Mouse (Mus musculus) layer of hippocampus, adult 2 months (tissue): ENCODE data around the gene Yju2. TPM values are rescaled to one million over a fixed set of nuclear protein-coding genes. Genes with fewer than 3 reads are reported as not detected.

ENCODE experiments used
- DNase-seq, 2 experiments: peaks; one replicate each; pipeline ENCODE4 v3.0.0; 2022; ENCODE audit warnings: low spot score in 2 of 2
- H3K27ac ChIP-seq: fragments of 200-600 bp; 2 replicates; pipeline ENCODE4 v1.8.1; 2022
- H3K4me3 ChIP-seq: fragments of 200-600 bp; 2 replicates; pipeline ENCODE4 v1.8.1; 2022; ENCODE audit warnings: mild to moderate bottlenecking
- CTCF ChIP-seq: fragments of 200-600 bp; conservative IDR thresholded peaks from 2 replicates; pipeline ENCODE4 v1.8.1; 2022; ENCODE audit warnings: antibody characterized with exemption, mild to moderate bottlenecking, moderate library complexity
- total RNA-seq, 2 experiments: library from RNA; stranded (reverse); gene quantifications; 2 replicates each; pipeline ENCODE4 v1.2.3; 2021

Yju2 gene
- total RNA-seq, 2 experiments from 2014 or later: 18.1 to 19.0 TPM

DNA sequence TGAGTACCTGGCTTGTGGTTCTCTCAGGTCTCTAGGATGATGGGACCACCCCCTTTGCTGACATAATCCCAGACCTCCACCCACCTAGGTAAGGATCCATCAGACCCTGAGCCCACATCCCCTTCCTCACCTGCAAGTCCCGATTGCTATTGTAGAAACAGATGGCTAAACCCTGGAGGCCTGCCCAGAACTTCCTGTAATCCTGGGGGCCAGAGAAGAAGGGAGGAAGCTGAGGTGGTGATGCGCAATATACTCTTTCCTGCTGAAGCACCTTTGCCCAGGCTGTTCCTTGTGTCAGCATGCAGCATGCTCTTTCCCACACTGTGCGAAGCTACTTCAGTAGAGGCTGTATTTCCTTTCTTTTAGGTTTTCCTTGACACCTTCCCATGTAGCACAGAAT is 44.1 kb downstream of the Yju2 start:
- no peak for DNase-seq
- no peak for TF ChIP-seq CTCF
- H3K27ac ChIP-seq: no peak overlapping the region

GRCm38 (mm10) chr17:56005415-56006061 is 46.6 kb downstream of the Yju2 start, which contains the start of the genes Stap2 and Mpnd:
Gene Stap2, minus strand, starts transcription at chr17:56005584.
Gene Mpnd, plus strand, starts transcription at chr17:56005711.
- H3K4me3 ChIP-seq: peak within 1 kb of the TSS; percentile 26; the same call in 1 of the 2 replicates
- no peak for DNase-seq
- H3K27ac ChIP-seq: no peak within 1 kb of the TSS
- TF ChIP-seq CTCF: no peak

More for the DNA sequence above, 44.1 kb downstream of the Yju2 start:
- H3K4me3 ChIP-seq: no peak overlapping the region

GRCm38 (mm10) chr17:56006956-56007355 is 48.1 kb downstream of the Yju2 start:
- no peak for TF ChIP-seq CTCF
- no peak for DNase-seq
- no peak overlapping the region for H3K27ac ChIP-seq
- H3K4me3 ChIP-seq: no peak overlapping the region

DNA sequence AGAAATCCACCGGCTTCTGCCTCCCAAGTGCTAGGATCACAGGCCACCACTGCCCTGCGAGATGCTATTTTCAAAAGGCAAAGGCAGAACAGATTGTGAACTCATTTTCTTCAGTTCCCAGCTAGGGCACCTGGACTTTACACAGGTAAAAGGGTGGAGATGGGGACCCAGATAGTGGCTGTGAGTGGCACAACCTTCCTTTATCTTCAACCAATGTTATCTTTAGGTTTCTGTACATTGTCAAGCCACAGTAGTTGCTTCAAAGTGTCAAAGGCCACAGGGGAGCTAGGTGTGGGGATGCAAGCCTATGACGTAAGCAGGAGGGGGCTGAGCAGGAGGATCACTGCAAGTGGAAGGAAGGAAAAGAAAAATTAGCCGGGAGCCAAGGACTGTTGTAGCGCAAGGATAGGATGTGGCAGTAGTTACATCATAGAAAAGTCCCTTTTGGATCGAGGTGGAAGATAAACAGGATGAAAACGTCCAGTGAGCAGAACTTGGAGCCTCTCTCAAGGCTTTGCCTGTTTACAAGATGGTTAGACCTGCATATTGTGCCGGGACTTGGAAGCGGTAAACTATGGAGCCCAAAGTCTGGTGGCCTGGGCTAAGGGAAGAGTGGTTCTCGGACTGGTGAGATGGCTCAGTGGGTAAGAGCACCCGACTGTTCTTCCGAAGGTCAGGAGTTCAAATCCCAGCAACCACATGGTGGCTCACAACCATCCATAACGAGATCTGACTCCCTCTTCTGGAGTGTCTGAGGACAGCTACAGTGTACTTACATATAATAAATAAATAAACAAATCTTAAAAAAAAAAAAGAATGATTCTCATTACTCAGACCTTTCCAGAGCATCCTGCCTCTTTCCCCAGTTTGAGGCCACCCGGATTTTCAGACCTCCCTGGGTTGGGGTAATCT is 48.8 kb downstream of the Yju2 start:
- peak; percentile 58 for TF ChIP-seq CTCF
- Histone ChIP-seq H3K27ac (peak overlapping the region; percentile 95), H3K4me3 (peak overlapping the region; percentile 97)
- DNase-seq: no peak

- no peak for TF ChIP-seq CTCF
- DNase-seq: peak; percentile 90 to 95
- peak overlapping the region; percentile 95 for H3K27ac ChIP-seq
These were observed 49.6 kb downstream of the Yju2 start for GRCm38 (mm10) chr17:56008356-56009087.

GRCm38 (mm10) chr17:56009088-56009961 is 50.4 kb downstream of the Yju2 start:
- peak; percentile 92 to 93 for DNase-seq
- H3K27ac ChIP-seq: peak overlapping the region; percentile 95
- peak; percentile 71 for TF ChIP-seq CTCF
- H3K4me3 ChIP-seq: peak overlapping the region; percentile 97

More at GRCm38 (mm10) chr17:56008356-56009087, 49.6 kb downstream of the Yju2 start:
- peak overlapping the region; percentile 97 for H3K4me3 ChIP-seq

DNA sequence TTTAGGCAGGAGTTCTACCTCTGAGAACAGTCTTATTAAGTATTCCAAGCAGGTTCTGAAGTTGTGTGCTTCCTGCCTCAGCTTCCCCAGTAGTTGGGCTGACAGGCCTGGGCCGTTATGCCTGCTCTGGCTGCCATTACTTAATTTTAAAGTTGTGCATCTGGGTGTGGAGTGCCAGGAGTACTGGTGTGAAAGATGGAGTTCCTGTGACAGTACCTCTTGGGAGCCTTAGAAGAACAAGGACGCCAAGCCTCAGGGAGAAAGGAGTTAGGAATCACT is 51.0 kb downstream of the Yju2 start:
- no peak for DNase-seq
- Histone ChIP-seq H3K4me3 (peak overlapping the region; percentile 97), H3K27ac (peak overlapping the region; percentile 95)
- no peak for TF ChIP-seq CTCF

GRCm38 (mm10) chr17:56010255-56010654 is 51.4 kb downstream of the Yju2 start:
- no peak for DNase-seq
- no peak for TF ChIP-seq CTCF
- Histone ChIP-seq H3K4me3 (peak overlapping the region; percentile 97), H3K27ac (peak overlapping the region; percentile 95)

DNA sequence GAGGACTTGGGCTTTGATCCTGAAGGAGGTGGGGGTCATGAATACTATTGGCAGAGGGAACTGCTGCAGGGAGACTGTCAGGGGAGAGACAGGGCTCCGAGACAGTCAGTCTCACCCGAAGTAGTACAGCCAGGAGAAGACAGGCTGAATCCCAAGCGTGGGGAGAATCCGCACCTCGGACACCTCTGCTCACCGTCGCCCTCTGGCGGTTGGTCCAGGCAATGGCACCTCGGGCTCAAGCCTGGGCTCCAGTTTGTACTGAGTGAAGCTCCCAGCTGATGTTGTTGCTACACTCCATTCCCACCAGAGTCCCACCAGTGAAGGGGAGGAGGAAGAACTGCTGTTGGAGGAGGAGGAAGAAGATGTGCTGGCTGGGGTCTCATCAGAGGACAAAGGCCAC is 51.8 kb downstream of the Yju2 start:
- peak in 1 of 2 experiments; percentile 88 for DNase-seq
- Histone ChIP-seq H3K4me3 (peak overlapping the region; percentile 97), H3K27ac (peak overlapping the region; percentile 95)
- TF ChIP-seq CTCF: peak; percentile 99

- Histone ChIP-seq H3K4me3 (no peak overlapping the region; the same call in 1 of the 2 replicates), H3K27ac (no peak overlapping the region)
- no peak for DNase-seq
- no peak for TF ChIP-seq CTCF
These were observed 52.5 kb downstream of the Yju2 start for GRCm38 (mm10) chr17:56011441-56011840.

- H3K27ac ChIP-seq: peak overlapping the region; percentile 3; the same call in 1 of the 2 replicates
- no peak overlapping the region for H3K4me3 ChIP-seq
- DNase-seq: no peak
- TF ChIP-seq CTCF: no peak
These were observed 56.4 kb downstream of the Yju2 start for GRCm38 (mm10) chr17:56015293-56015692.

GRCm38 (mm10) chr17:56016382-56016781 is 57.5 kb downstream of the Yju2 start:
- Histone ChIP-seq H3K27ac (no peak overlapping the region), H3K4me3 (no peak overlapping the region)
- DNase-seq: no peak
- TF ChIP-seq CTCF: no peak
